In the genomic region with DNA sequence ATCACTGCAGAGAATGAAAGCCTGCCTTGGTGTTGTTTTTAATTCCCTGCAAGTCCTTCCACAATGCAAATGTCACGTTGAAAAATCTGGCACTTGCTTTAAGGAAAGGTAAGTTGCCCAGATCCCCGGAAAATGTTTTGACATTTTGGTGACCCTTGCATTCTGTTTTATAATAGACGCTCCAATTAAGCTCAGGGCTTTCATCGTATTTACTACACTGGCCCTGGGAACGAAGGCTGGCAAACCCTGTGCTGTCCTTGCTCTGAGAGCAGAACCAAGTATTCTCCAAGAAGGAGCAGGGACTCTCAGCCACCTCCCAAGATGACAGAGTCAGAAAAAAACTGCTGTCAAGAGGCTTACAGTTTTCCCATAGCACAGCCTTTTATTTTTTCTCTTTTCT, we compare ENCODE assay signal across 10 mouse cellular contexts.
"Had no signal": no experiment of that assay in that cellular context is flagged by ENCODE, and none has a peak within 500 bp of the region (broad histone marks: within the 10 kb centered on the region; RNA-seq: fewer than 3 reads in every experiment).

No protein-coding gene starts in this region.

- DNase-seq: kidney, postnatal 14 days; lung, postnatal 36 days; right cerebral cortex, postnatal 25 days; thymus, postnatal 4 days had no signal

- H3K9ac ChIP-seq: liver, embryonic 12.5 days; midbrain, embryonic 15.5 days; neural tube, embryonic 12.5 days had no signal

- H3K27ac ChIP-seq: left cerebral cortex, adult 2 months; limb, embryonic 10.5 days; liver, embryonic 12.5 days; midbrain, embryonic 15.5 days; neural tube, embryonic 12.5 days; stomach, postnatal 0 days had no signal

- ATAC-seq: liver, embryonic 12.5 days; midbrain, embryonic 15.5 days had no signal

- H3K36me3 ChIP-seq: limb, embryonic 10.5 days; liver, embryonic 12.5 days; midbrain, embryonic 15.5 days; neural tube, embryonic 12.5 days had no signal

- H3K4me1 ChIP-seq: limb, embryonic 10.5 days; liver, embryonic 12.5 days; midbrain, embryonic 15.5 days; neural tube, embryonic 12.5 days had no signal

- H3K4me2 ChIP-seq: liver, embryonic 12.5 days; midbrain, embryonic 15.5 days; neural tube, embryonic 12.5 days had no signal

- H3K27me3 ChIP-seq: liver, embryonic 12.5 days; midbrain, embryonic 15.5 days; neural tube, embryonic 12.5 days had no signal

- H3K4me3 ChIP-seq: left cerebral cortex, adult 2 months; limb, embryonic 10.5 days; liver, embryonic 12.5 days; midbrain, embryonic 15.5 days; neural tube, embryonic 12.5 days had no signal

- H3K9me3 ChIP-seq: limb, embryonic 10.5 days; liver, embryonic 12.5 days; midbrain, embryonic 15.5 days; neural tube, embryonic 12.5 days had no signal
